Mouse (Mus musculus) right cerebral cortex, postnatal 36 days (tissue): ENCODE data around the gene Kcnn1.
"Not testable (repeated sequence)": the region's sequence is repeated elsewhere in the genome, so short reads cannot be mapped to it uniquely, and the experiment has no call there.

ENCODE experiments used
- DNase-seq, 2 experiments: peaks; one replicate each; pipeline ENCODE4 v3.0.0; 2022; ENCODE audit warnings: low spot score in 2 of 2, mixed read lengths in 1 of 2

Kcnn1 gene

GRCm38 (mm10) chr8:70843214-70843773 is 19.8 kb downstream of the Kcnn1 start:
- no peak for DNase-seq

DNA sequence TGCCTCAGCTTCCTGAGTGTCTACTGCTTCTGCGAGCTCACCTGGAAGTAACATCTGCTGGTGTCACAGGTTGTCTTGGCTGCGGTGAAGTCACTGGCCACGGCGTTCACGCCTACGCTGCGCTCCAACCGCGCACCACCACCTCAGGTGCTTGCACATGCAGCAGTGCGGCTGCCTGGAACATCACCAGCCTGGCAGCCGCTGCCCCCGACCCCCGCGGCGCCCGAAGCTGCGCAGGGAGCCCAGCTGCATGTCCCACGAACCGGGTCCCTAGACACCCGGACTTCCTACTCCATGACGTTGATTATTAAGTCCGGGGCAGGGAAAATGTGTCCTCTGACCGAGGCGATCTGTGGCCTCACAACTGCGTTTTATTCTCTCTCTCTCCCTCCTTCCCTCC is 20.6 kb downstream of the Kcnn1 start:
- no peak for DNase-seq

DNA sequence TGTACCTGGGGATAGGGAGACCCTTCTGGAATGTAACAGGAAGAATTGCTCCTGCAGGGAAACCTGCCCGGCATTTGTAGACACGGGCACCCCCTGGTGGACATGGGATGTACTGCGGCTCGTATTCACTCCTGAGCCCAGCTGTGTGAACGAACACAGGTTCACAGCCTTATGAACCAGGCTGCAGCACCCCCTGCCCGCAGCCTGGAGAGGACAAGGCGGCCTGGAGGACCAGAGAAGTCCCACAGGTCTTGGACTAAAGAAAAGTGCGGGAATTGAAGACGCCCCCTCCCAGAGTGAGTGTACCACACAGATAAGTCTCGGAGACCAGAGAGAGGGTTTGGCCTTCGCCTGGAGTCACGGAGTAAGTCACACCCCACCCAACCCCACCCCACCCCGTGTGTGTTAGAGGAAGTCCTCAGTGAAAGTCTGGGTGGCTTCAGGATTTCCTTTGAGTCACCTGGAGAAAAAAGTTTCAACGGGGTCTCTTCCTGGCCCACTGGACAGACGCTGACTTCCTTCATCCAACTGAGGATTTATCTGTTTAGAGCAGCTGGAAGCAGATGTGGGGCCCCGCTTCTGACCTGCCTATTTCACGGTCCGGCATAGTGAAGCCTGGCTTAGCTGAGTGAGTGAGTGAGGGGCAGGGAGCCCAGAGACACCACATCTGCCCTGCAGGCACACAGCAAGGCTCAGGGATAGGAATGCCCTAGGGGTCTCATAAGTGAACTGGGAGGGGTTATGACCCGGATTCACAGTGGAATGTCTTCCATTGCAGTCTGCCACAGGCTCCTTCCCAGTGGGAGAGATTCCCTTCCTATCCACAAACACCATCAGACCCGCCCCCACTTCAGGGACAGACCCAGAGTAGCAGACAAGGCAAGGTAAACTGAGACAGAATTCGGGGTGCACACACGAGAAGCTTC is 21.6 kb downstream of the Kcnn1 start:
- DNase-seq = peak; percentile 78 to 80

- DNase-seq = no peak
These were observed 22.5 kb downstream of the Kcnn1 start for GRCm38 (mm10) chr8:70840590-70840989.

GRCm38 (mm10) chr8:70839408-70840351 is 23.4 kb downstream of the Kcnn1 start, which contains the start of gene Arrdc2:
Gene Arrdc2, minus strand, starts transcription at chr8:70839720.
- DNase-seq = peak; percentile 99 to 100

DNA sequence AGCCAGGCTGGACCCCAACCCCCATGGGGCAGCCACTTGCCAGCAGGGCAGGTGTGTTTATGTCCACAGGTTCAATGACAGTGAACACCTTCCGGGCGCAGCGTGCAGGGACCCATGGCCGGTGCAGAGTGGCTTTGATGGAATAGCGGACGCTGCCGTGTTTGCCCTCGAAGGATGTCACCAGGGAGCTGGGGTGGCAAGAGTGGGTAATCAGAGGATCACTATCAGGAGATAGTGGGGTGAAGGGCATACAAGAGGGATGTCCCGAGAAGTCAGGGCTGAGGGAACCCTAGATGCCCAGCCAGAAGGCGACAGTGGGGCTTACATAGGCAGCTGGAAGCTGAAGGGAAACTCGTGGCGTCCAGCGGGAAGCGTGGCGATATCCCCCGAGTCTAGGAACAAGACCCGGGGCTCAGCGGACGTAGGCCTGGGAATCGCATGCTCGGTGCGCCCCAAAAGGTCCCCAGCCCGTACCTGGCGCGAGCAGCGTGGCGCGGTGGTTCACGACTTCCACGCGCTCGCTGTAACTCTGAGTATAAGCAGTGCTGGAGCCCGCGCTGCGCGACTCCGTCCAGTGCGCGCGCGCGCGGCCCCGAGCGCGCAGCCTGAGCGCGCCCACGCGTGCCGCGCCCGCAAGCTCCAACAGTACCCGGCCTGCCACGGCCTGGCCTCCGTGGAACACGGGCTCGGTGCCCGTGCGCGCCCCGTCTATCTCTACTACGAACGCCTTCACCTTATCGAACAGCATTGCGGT is 24.2 kb downstream of the Kcnn1 start:
- no peak for DNase-seq

DNA sequence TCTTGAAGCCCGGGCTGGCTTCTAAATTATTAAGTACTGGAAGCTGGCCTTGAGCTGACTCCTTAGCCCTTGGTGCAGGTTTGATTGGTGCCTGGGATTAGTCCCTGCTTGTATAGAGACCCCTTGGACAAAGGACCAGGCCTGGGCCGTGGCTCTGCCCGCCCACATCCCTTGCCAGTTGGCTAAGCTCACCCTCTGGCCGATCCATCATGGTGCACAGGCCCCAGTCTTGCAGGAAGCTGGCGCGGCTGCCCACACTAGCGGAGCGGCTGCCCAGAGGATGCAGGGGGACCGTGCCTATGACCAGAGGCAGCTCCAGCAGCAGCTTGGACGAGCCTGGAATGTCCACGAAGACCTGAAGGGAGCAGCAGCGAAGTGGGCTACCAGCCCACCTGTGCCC is 26.4 kb downstream of the Kcnn1 start:
- no peak for DNase-seq

- no peak for DNase-seq
These were observed 29.0 kb downstream of the Kcnn1 start for GRCm38 (mm10) chr8:70834071-70834470.

GRCm38 (mm10) chr8:70833520-70833919 is 29.5 kb downstream of the Kcnn1 start:
- no peak for DNase-seq

- DNase-seq = no peak
These were observed 30.0 kb downstream of the Kcnn1 start for GRCm38 (mm10) chr8:70833018-70833482.

DNA sequence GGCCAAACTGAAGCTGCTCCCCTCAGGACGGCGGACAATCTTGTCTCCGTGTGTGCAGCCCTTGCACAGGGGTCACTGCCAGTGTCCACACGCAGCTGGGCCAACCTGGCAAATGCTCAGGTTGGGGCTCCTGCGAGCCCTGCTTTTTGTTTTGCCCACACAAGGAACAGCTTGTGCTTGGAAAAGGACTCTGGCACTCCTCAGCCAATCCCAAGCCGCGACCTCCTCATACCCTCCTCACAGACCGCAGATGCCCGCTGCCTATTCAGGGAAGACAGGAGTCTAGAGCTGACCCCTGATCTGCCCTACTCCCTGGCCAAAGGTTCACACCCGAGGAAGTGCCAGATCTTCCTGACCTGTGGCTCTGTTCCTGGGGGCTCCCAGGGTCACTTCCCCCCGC is 30.7 kb downstream of the Kcnn1 start:
- no peak for DNase-seq

- no peak for DNase-seq
These were observed 31.5 kb downstream of the Kcnn1 start for GRCm38 (mm10) chr8:70831517-70831916.

GRCm38 (mm10) chr8:70827796-70828195 is 35.3 kb downstream of the Kcnn1 start:
- no peak for DNase-seq

- DNase-seq = no peak
These were observed 36.0 kb downstream of the Kcnn1 start for GRCm38 (mm10) chr8:70827010-70827409.

GRCm38 (mm10) chr8:70825816-70826215 is 37.2 kb downstream of the Kcnn1 start:
- DNase-seq = no peak

- no peak for DNase-seq
These were observed 39.3 kb downstream of the Kcnn1 start for GRCm38 (mm10) chr8:70823802-70824201.

GRCm38 (mm10) chr8:70822594-70822993 is 40.5 kb downstream of the Kcnn1 start:
- not testable (repeated sequence) for DNase-seq

GRCm38 (mm10) chr8:70821992-70822391 is 41.1 kb downstream of the Kcnn1 start:
- DNase-seq = no peak

- no peak for DNase-seq
These were observed 41.6 kb downstream of the Kcnn1 start for GRCm38 (mm10) chr8:70821399-70821962.

GRCm38 (mm10) chr8:70820101-70820935 is 42.7 kb downstream of the Kcnn1 start:
- DNase-seq = no peak
